Mouse (Mus musculus): ENCODE measurements around the gene 4930449I24Rik.
"Not testable (repeated sequence)": the region's sequence is repeated elsewhere in the genome, so short reads cannot be mapped to it uniquely, and the experiment has no call there.

DNA sequence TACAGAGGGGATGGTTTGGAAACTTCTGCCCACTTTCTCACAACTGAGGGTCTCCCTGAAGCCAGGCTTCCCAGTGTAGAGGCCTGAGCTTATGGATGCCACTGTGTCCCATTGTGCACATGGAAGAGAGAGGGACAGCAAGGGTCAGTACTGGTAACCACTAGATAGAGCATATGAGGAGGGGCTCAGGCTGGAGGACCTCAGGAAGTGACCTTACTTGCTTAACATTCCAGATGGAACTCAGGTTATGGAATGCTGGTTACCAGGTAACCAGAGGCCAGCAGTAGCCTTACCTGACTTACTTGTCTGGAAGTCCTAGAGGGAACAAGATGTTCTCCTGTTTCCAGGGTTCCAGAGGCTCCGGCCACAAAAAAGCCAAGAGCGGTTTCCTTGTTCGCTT lies 20.5 kb upstream of the 4930449I24Rik start, which contains the start of gene Gm6408:
- TF ChIP-seq CTCF (conservative IDR thresholded peaks at IDR 0.05; ENCODE audit: low read length); POU5F1 (IDR thresholded peaks at IDR 0.05; ENCODE audit: borderline replicate concordance, low read length); NANOG (IDR thresholded peaks at IDR 0.05; ENCODE audit: borderline replicate concordance, low read length): not testable (repeated sequence)
